Mouse (Mus musculus) heart, postnatal 25 days (tissue): Measurements from ENCODE around the gene Rsph14. TPM values are rescaled to one million over a fixed set of nuclear protein-coding genes. Genes with fewer than 3 reads are reported as not detected.
"Not testable (repeated sequence)": the region's sequence is repeated elsewhere in the genome, so short reads cannot be mapped to it uniquely, and the experiment has no call there.

Experiments
- DNase-seq: peaks from one replicate; pipeline ENCODE4 v3.0.0; 2022; ENCODE audit warnings: low spot score
- intact Hi-C: fragments of 180-260 bp; cut with DNase I; formaldehyde crosslinking; loops from one replicate; pipeline ENCODE4 v1.15.1; 2025
- total RNA-seq, 2 experiments: library from RNA; stranded (reverse); gene quantifications; 2 replicates each; pipeline ENCODE4 v1.2.3; 2021

The Rsph14 gene
- total RNA-seq, 2 experiments from 2014 or later, result not detected

DNA sequence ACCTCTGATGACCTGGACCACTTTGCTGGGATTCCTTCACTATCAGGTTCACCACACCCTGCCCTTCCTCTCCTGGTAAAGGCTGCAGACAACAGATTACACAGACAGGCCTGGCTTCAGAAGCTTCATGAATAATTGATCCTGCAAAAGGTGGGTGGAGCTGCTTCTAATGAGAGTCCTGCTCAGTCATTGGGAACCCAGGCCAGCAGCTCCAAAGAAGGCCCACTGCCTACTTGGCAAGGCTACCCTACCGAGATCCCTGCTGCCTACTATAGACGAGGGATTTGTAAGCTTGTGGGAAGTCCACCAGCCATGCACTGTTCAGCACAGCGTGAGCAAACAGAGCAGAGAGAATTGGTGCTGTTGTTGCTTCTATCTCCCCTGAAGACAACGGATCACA, 23.9 kb upstream of the Rsph14 start:
- no peak for DNase-seq
- intact Hi-C loops, result loop anchor here (5.0 kb wide), 1 partner anchor 191 kb away; no protein-coding TSS in a partner anchor

- no peak for DNase-seq
- intact Hi-C loops, result loop anchor here (5.0 kb wide), 1 partner anchor 192 kb away; no protein-coding TSS in a partner anchor
Observed at GRCm38 (mm10) chr10:75055672-75056071, 23.3 kb upstream of the Rsph14 start.

GRCm38 (mm10) chr10:75054125-75054524, 21.7 kb upstream of the Rsph14 start:
- no peak for DNase-seq
- intact Hi-C loops, result no loop called here

- intact Hi-C loops, result no loop called here
- DNase-seq, result no peak
Observed at GRCm38 (mm10) chr10:75053655-75054054, 21.3 kb upstream of the Rsph14 start.

- DNase-seq, result no peak
- intact Hi-C loops, result no loop called here
Observed at GRCm38 (mm10) chr10:75052902-75053301, 20.5 kb upstream of the Rsph14 start.

DNA sequence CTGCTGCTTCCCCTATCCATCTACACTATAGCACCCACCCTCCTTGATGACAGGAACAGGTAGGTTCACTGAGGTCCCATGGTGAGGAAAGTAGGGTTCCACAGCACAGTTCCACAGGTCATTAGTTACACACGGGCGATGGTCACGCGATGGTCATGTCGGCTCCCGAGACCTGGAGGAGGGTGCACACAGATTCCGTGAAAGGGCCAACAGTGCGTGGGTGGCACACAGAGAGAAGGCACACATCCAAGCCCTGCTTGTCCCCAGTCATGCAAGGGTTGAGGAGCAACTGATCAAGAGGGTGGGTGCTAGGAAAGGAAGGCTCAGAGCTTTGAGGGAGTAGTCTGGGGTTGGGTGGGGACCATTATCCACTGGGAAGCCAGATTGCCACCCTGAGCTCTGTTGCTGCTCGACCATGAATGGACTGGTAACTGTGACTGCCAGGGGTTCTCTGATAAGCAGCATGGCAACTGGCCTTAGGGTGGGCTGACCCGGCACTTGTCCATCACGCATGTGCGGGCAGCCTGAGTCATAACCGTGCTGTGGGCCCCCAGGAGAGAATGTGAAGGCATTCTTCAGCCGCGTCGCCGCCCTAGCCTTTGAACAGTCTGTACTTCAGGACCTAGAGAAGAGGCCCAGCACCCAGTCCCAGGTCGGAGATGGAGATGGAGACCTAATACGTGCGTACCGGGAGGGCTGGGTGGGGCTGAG, 19.1 kb upstream of the Rsph14 start:
- intact Hi-C loops, result no loop called here
- DNase-seq, result no peak

DNA sequence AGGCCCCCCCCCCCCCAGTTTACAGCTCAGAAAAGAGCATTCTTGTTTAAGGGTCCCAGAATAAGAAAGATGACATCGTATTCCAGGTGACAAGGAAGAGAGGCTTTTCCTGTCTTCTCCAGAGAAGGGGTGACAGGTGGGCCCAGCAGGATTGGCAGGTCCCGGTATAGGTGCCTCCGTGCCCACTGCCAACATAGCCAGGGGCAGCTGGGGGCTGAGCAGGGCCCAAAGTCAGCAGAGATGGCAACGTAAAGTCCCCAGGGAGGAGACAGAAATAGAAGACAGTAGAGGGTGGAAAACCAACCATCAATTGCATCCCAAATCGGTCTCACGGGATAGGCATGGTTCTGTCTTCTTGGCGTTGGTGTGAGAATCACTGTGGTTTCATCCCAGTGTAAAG, 16.3 kb upstream of the Rsph14 start:
- intact Hi-C loops, result no loop called here
- DNase-seq, result no peak

- intact Hi-C loops, result no loop called here
- DNase-seq, result no peak
Observed at GRCm38 (mm10) chr10:75045831-75046230, 13.4 kb upstream of the Rsph14 start.

DNA sequence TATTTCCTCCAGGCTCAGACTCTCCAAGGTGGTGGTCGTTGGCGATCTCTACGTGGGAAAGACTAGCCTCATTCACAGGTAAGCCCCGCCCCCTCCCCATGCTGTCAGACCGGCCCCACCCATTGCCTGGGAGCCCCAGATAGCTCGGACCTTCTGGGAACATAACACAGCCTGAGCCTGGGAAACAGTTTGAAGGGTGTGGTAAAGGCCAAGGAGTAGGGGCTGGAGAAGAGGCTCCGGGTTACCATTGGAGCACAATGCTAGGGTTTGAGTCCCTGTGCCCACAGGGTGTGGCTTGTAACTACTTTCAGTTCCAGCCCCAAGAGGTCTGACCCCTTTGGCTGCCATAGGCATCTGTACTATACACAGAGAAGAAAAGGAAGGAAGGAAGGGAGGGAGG, 12.1 kb upstream of the Rsph14 start:
- no peak for DNase-seq
- intact Hi-C loops, result no loop called here

- intact Hi-C loops, DNase-seq: not testable (repeated sequence)
Observed at GRCm38 (mm10) chr10:75042060-75042459, 9.7 kb upstream of the Rsph14 start.

GRCm38 (mm10) chr10:75036883-75037379, 4.5 kb upstream of the Rsph14 start, which contains the start of gene Rab36:
Gene Rab36 (plus strand): TSS chr10:75037058.
- intact Hi-C loops, result no loop called here

GRCm38 (mm10) chr10:75031345-75032114, 856 bp downstream of the Rsph14 start:
- intact Hi-C loops, result no loop called here
- no peak for DNase-seq

More at GRCm38 (mm10) chr10:75036883-75037379, 4.5 kb upstream of the Rsph14 start, which contains the start of gene Rab36:
- peak; percentile 91 for DNase-seq

- intact Hi-C loops, result no loop called here
Observed at GRCm38 (mm10) chr10:75030234-75030633, 2.2 kb downstream of the Rsph14 start.

GRCm38 (mm10) chr10:75029677-75030076, 2.7 kb downstream of the Rsph14 start:
- DNase-seq, result no peak

More at GRCm38 (mm10) chr10:75030234-75030633, 2.2 kb downstream of the Rsph14 start:
- DNase-seq, result no peak

GRCm38 (mm10) chr10:75028743-75029142, 3.6 kb downstream of the Rsph14 start:
- DNase-seq, result no peak
- intact Hi-C loops, result no loop called here

More at GRCm38 (mm10) chr10:75029677-75030076, 2.7 kb downstream of the Rsph14 start:
- intact Hi-C loops, result no loop called here

- intact Hi-C loops, result no loop called here
- no peak for DNase-seq
Observed at GRCm38 (mm10) chr10:75026491-75026890, 5.9 kb downstream of the Rsph14 start.

GRCm38 (mm10) chr10:75021138-75021537, 11.2 kb downstream of the Rsph14 start:
- DNase-seq, result no peak
- intact Hi-C loops, result loop anchor here (1.0 to 2.0 kb wide), 2 partner anchors 84 to 130 kb away; no protein-coding TSS in a partner anchor

GRCm38 (mm10) chr10:75020271-75020670, 12.1 kb downstream of the Rsph14 start:
- intact Hi-C loops, result loop anchor here (2.0 kb wide), 1 partner anchor 83 kb away; no protein-coding TSS in a partner anchor
- DNase-seq, result no peak

DNA sequence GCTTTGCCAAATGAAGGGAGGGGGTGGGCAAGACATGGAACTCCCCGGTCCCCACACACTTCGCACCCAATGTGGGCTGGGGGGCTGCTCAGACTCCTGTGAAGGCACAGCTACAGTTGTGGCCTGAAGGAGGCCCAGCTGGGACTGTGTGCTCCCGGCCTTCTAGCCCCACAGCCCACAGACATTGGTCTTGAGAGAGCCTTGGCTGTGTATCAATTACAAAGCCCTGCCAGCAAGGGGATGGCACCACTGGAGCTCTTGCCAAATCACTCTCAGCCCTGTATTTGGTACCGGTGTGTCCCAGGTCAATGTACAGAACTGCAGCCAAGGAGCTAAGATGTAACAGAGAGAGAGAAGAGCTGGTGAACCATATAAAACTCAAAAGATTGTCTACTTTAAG, 15.9 kb downstream of the Rsph14 start:
- intact Hi-C loops, result no loop called here
- DNase-seq, result no peak

- DNase-seq, result no peak
- intact Hi-C loops, result no loop called here
Observed at GRCm38 (mm10) chr10:75015465-75015864, 16.9 kb downstream of the Rsph14 start.

GRCm38 (mm10) chr10:75010704-75011103, 21.7 kb downstream of the Rsph14 start:
- intact Hi-C loops, result no loop called here
- no peak for DNase-seq
